Mouse (Mus musculus) small intestine, adult 2 months (tissue): ENCODE data around the gene Lrrc57.

Experiments used
- CTCF ChIP-seq: fragments of 200-500 bp; IDR thresholded peaks from 2 replicates; pipeline ENCODE4 v1.5.1; 2012; ENCODE audit warnings: low read depth, mild to moderate bottlenecking, control low read depth, inconsistent platforms, low read length, moderate library complexity, mixed read lengths; ENCODE audit not compliant: insufficient replicate concordance, insufficient read length; ENCODE audit errors: extremely low read depth
- POLR2A ChIP-seq: fragments of 200-500 bp; IDR thresholded peaks from 2 replicates; pipeline ENCODE4 v1.6.1; 2012; ENCODE audit warnings: low read depth, mild to moderate bottlenecking, control low read depth, inconsistent platforms, low read length, moderate library complexity

- TF ChIP-seq CTCF, result no peak
- TF ChIP-seq POLR2A, result no peak
Measured at GRCm38 (mm10) chr2:120631957-120632356, 22.6 kb upstream of the Lrrc57 start.
